Mouse (Mus musculus) neural tube, embryonic 15.5 days (tissue): ENCODE measurements around the gene Fbxo36. TPM values are rescaled to one million over a fixed set of nuclear protein-coding genes. Genes with fewer than 3 reads are reported as not detected.

Experiments
- ATAC-seq: fragments of 200-750 bp; cut with Nextera tagmentation; 2 replicates; pipeline ENCODE4 v1.8.0; 2017; ENCODE audit warnings: mild to moderate bottlenecking, moderate TSS enrichment, moderate library complexity; ENCODE audit not compliant: low FRiP score
- H3K27ac ChIP-seq: fragments of 300-500 bp; sonication (generic); replicated peaks from 2 replicates; pipeline ENCODE4 v1.5.1; 2015; ENCODE audit warnings: mild to moderate bottlenecking, inconsistent platforms
- H3K27me3 ChIP-seq: fragments of 300-500 bp; sonication (generic); replicated peaks from 2 replicates; pipeline ENCODE4 v1.6.1; 2015; ENCODE audit warnings: inconsistent platforms
- H3K36me3 ChIP-seq: fragments of 300-500 bp; sonication (generic); 2 replicates; pipeline ENCODE4 v1.6.1; 2015; ENCODE audit warnings: inconsistent platforms
- H3K4me1 ChIP-seq: fragments of 300-500 bp; sonication (generic); 2 replicates; pipeline ENCODE4 v1.6.1; 2015; ENCODE audit warnings: inconsistent platforms
- H3K4me2 ChIP-seq: fragments of 300-500 bp; sonication (generic); 2 replicates; pipeline ENCODE4 v1.6.1; 2015; ENCODE audit warnings: inconsistent platforms, mild to moderate bottlenecking, moderate library complexity
- H3K4me3 ChIP-seq: fragments of 300-500 bp; sonication (generic); replicated peaks from 2 replicates; pipeline ENCODE4 v1.5.1; 2015; ENCODE audit warnings: mild to moderate bottlenecking, inconsistent platforms
- H3K9ac ChIP-seq: fragments of 300-500 bp; sonication (generic); replicated peaks from 2 replicates; pipeline ENCODE4 v1.6.1; 2015; ENCODE audit warnings: mild to moderate bottlenecking, inconsistent platforms
- H3K9me3 ChIP-seq: fragments of 300-500 bp; sonication (generic); replicated peaks from 2 replicates; pipeline ENCODE4 v1.6.1; 2016; ENCODE audit warnings: inconsistent platforms
- WGBS: fragments of 180-500 bp; shearing (Covaris S2); methylation state at CpG from one replicate; pipeline ENCODE4 v1.1.7; 2015; ENCODE audit warnings: mixed read lengths; 5-methylcytosine and 5-hydroxymethylcytosine counted together
- polyA plus RNA-seq: library from polyadenylated mRNA; unstranded; fragments of >200 nt; fragmentation: Nextera tagmentation; extraction: Ambion mirVana; gene quantifications from 2 replicates; pipeline ENCODE4 v1.2.1, GENCODE M21; 2015

Gene Fbxo36
- polyA plus RNA-seq, 1 experiment from 2014 or later: 4.5 TPM

GRCm38 (mm10) chr1:84841061-84841460, 1.4 kb downstream of the Fbxo36 start:
- Histone ChIP-seq H3K9me3 (no peaks in the 10 kb centered on the region), H3K4me2 (peak overlapping the region; percentile 81), H3K4me1 (peaks cover 30% of the 10 kb centered on the region), H3K36me3 (no peaks in the 10 kb centered on the region), H3K27ac (no peak overlapping the region), H3K9ac (peak overlapping the region; percentile 99), H3K27me3 (no peaks in the 10 kb centered on the region), H3K4me3 (peak overlapping the region; percentile 95)
- no peak for ATAC-seq
- 58% methylated on average over 3 of the region's 3 CpGs for WGBS

DNA sequence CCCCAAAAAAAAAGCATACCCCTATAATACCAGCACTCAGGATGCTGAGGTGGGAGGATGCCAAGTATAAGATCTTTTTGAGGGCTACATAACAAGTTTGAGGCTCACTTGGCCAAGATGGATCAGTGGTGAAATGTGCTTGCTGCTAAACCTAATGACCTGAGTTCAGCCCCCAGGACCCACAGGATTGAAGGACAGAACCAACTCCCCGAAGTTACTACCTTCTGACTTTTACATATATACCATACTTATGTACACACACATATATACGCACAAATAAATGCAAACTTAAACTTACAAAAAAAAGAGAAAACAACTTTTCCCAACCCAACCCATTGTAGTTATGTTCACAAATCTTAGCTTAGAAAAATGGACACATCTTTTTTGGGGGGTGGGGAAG, 3.7 kb downstream of the Fbxo36 start:
- H3K4me3 ChIP-seq: no peak overlapping the region
- H3K4me2 ChIP-seq: no peak overlapping the region
- ATAC-seq: no peak
- no peaks in the 10 kb centered on the region for H3K27me3 ChIP-seq
- H3K9me3 ChIP-seq: no peaks in the 10 kb centered on the region
- WGBS: 93% methylated on average over 2 of the region's 2 CpGs
- H3K36me3 ChIP-seq: no peaks in the 10 kb centered on the region; the same call in 1 of the 2 replicates
- H3K9ac ChIP-seq: no peak overlapping the region
- peaks cover 10% of the 10 kb centered on the region for H3K4me1 ChIP-seq
- no peak overlapping the region for H3K27ac ChIP-seq

- no peaks in the 10 kb centered on the region for H3K9me3 ChIP-seq
- H3K27me3 ChIP-seq: no peaks in the 10 kb centered on the region
- no peaks in the 10 kb centered on the region for H3K4me1 ChIP-seq
- H3K36me3 ChIP-seq: no peaks in the 10 kb centered on the region; the same call in 1 of the 2 replicates
- WGBS: 84% methylated on average over 7 of the region's 7 CpGs
- H3K4me3 ChIP-seq: no peak overlapping the region
- no peak overlapping the region for H3K4me2 ChIP-seq
- H3K9ac ChIP-seq: no peak overlapping the region
- ATAC-seq: no peak
- no peak overlapping the region for H3K27ac ChIP-seq
Measured at GRCm38 (mm10) chr1:84847698-84848097, 8.1 kb downstream of the Fbxo36 start.

GRCm38 (mm10) chr1:84848335-84848734, 8.7 kb downstream of the Fbxo36 start:
- Histone ChIP-seq H3K27ac (no peak overlapping the region), H3K9me3 (no peaks in the 10 kb centered on the region), H3K9ac (no peak overlapping the region), H3K36me3 (no peaks in the 10 kb centered on the region; the same call in 1 of the 2 replicates), H3K4me1 (no peaks in the 10 kb centered on the region), H3K4me3 (no peak overlapping the region), H3K4me2 (no peak overlapping the region), H3K27me3 (no peaks in the 10 kb centered on the region)
- WGBS: over 99% methylated on average over 3 of the region's 3 CpGs
- ATAC-seq: no peak

DNA sequence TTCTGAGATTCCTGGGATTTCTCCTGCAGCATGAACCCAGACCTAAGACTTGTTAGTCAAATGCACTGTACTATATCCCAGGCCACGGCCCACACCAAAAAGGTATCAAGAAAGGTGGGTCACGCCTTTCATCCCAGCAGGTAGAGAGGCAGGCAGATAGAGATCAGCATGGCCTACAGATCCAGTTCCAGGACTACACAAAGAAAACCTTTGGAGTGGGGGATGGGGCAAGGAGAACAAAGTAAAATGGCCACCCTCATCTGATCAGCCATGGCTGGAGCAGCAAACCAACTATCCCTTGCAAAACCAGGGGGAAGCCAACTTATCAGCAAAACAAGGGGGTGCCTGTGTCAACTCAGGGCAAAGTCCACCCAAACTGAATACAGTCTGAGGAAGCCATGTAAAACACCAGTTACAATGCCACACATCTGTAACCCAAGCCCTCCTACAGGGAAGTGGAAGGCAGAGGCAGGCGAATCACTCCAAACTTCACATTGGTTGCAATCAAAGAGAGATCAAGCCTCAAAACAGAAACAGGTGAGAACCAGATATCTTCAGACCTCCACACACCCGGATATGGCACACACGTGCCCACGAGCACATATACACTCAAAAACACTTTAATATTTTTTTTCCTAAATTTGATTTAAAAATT, 9.3 kb downstream of the Fbxo36 start:
- Histone ChIP-seq H3K9me3 (no peaks in the 10 kb centered on the region), H3K4me2 (no peak overlapping the region), H3K27ac (no peak overlapping the region), H3K4me3 (no peak overlapping the region), H3K4me1 (no peaks in the 10 kb centered on the region), H3K36me3 (no peaks in the 10 kb centered on the region; the same call in 1 of the 2 replicates), H3K27me3 (no peaks in the 10 kb centered on the region), H3K9ac (no peak overlapping the region)
- 98% methylated on average over 6 of the region's 6 CpGs for WGBS
- no peak for ATAC-seq

DNA sequence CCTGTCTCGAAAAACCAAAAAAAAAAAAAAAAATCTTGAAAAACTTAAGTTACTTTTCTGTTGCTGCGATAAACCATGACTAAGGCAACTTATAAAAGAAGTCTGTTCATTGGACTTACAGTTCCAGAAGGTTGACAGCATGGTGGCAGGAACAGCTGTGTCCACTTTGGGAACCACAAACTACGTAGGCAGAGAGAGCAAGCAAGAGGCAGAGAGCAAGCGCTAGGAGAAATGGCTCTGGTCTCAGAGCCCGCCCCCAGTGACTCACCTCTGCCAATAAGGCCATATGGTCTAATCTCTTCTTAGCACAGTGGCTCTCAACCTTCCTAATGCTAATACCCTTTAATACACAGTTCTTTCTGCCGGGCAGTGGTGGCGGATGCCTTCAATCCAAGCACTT, 10.2 kb downstream of the Fbxo36 start:
- no peak for ATAC-seq
- Histone ChIP-seq H3K27ac (no peak overlapping the region), H3K27me3 (no peaks in the 10 kb centered on the region), H3K9me3 (no peaks in the 10 kb centered on the region), H3K4me1 (no peaks in the 10 kb centered on the region), H3K4me3 (no peak overlapping the region), H3K4me2 (no peak overlapping the region), H3K36me3 (no peaks in the 10 kb centered on the region; the same call in 1 of the 2 replicates), H3K9ac (no peak overlapping the region)
- 92% methylated on average over 7 of the region's 7 CpGs for WGBS

- ATAC-seq: no peak
- WGBS: 95% methylated on average over 7 of the region's 7 CpGs
Measured at GRCm38 (mm10) chr1:84850471-84850870, 10.8 kb downstream of the Fbxo36 start.

GRCm38 (mm10) chr1:84851512-84852235, 12.0 kb downstream of the Fbxo36 start:
- Histone ChIP-seq H3K27me3 (no peaks in the 10 kb centered on the region), H3K36me3 (no peaks in the 10 kb centered on the region; the same call in 1 of the 2 replicates), H3K9me3 (no peaks in the 10 kb centered on the region), H3K4me1 (no peaks in the 10 kb centered on the region), H3K27ac (no peak overlapping the region), H3K4me2 (no peak overlapping the region), H3K4me3 (no peak overlapping the region), H3K9ac (no peak overlapping the region)
- WGBS: 52% methylated on average over 9 of the region's 9 CpGs
- no peak for ATAC-seq

More at GRCm38 (mm10) chr1:84850471-84850870, 10.8 kb downstream of the Fbxo36 start:
- Histone ChIP-seq H3K9ac (no peak overlapping the region), H3K4me1 (no peaks in the 10 kb centered on the region), H3K27ac (no peak overlapping the region), H3K27me3 (no peaks in the 10 kb centered on the region), H3K4me2 (no peak overlapping the region), H3K4me3 (no peak overlapping the region), H3K9me3 (no peaks in the 10 kb centered on the region), H3K36me3 (no peaks in the 10 kb centered on the region; the same call in 1 of the 2 replicates)

DNA sequence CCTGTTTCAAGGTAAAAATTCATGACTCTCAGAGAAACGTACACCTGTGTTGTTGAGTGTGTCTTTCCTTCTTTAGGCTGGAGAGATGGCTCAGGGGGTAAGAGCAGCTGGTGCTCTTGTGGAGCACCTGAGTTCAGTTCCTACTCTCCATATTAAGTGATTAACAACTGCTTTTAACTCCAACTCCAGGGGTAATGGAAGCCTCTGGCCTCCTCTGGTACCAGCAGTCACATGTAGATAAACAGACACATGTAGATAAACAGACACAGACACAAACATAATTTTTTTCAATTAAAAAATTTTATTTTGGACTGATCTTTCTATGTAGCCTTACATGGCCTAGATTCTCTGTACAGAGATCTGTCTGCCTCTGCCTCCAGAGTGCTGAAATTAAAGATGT, 14.1 kb downstream of the Fbxo36 start:
- H3K27me3 ChIP-seq: no peaks in the 10 kb centered on the region
- WGBS: 91% methylated on average over 1 of the region's 1 CpGs
- H3K36me3 ChIP-seq: no peaks in the 10 kb centered on the region
- H3K27ac ChIP-seq: no peak overlapping the region
- no peaks in the 10 kb centered on the region for H3K9me3 ChIP-seq
- H3K4me1 ChIP-seq: no peaks in the 10 kb centered on the region
- ATAC-seq: no peak
- no peak overlapping the region for H3K4me3 ChIP-seq
- no peak overlapping the region for H3K9ac ChIP-seq
- H3K4me2 ChIP-seq: no peak overlapping the region

DNA sequence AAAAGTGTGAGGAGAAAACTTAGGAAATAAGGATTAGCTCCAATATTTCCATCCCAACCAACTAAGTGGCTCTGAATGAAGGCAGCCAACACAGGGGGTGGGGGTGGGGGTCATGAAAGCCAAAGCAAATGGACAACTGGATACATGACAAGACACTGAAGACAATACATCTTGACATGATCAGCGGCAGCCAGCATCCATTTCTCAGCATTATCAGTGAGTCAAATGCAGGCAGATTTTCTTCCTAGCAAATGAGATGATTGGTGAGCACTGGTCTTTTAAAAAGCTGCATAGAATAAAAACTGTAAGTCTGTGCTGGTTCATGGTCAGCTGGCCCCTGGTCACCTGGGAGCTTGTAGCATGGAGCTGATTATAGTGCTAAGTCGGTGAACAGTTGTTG, 15.3 kb downstream of the Fbxo36 start:
- Histone ChIP-seq H3K4me2 (no peak overlapping the region), H3K4me3 (no peak overlapping the region), H3K27me3 (no peaks in the 10 kb centered on the region), H3K27ac (no peak overlapping the region), H3K9ac (no peak overlapping the region), H3K9me3 (no peaks in the 10 kb centered on the region), H3K36me3 (no peaks in the 10 kb centered on the region), H3K4me1 (no peaks in the 10 kb centered on the region)
- 84% methylated on average over 2 of the region's 2 CpGs for WGBS
- ATAC-seq: no peak

DNA sequence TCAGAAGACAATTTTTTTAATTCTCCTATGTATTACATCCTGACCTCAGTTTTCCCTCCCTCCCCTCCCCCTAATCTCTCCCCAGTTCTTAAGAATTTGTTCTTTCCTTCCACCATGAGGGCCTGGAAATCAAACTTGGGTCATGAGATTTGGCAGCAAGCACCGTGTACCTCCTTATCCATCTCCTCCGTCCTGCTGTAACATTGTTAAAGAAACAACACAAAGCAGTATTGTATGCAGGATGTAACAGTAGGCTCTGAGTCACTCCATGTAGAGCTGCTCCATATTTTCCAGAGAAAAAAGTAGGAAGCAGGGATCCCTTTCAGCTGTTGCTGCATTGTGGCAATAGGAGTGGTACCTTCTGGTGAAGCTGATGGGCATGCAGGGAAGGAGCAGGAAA, 16.1 kb downstream of the Fbxo36 start:
- no peaks in the 10 kb centered on the region for H3K4me1 ChIP-seq
- no peaks in the 10 kb centered on the region for H3K27me3 ChIP-seq
- WGBS: 82% methylated on average over 2 of the region's 2 CpGs
- no peak overlapping the region for H3K9ac ChIP-seq
- ATAC-seq: no peak
- H3K9me3 ChIP-seq: no peaks in the 10 kb centered on the region
- H3K27ac ChIP-seq: no peak overlapping the region
- H3K36me3 ChIP-seq: no peaks in the 10 kb centered on the region
- no peak overlapping the region for H3K4me3 ChIP-seq
- H3K4me2 ChIP-seq: no peak overlapping the region

DNA sequence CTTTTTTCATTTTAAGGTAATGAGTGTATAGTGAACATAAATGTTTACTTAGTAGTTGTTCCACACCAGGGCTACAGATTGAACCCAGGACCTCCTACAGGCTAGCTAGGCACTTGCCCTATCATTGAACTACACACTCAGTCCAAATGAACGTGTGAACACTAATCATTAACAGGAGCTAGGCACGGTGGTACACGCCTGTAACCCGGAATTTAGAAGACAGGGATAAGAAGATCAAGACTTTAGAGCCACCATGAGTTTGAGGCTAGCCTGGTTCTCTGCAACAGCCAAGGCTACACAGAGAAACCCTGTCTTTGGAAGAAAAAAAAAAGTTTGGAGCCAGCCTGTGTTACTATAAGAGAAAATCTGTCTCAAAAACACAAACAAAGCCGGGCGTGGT, 20.0 kb downstream of the Fbxo36 start:
- no peaks in the 10 kb centered on the region for H3K9me3 ChIP-seq
- no peak overlapping the region for H3K9ac ChIP-seq
- H3K27ac ChIP-seq: no peak overlapping the region
- no peak overlapping the region for H3K4me2 ChIP-seq
- WGBS: 94% methylated on average over 6 of the region's 6 CpGs
- no peak for ATAC-seq
- H3K4me3 ChIP-seq: no peak overlapping the region
- H3K36me3 ChIP-seq: no peaks in the 10 kb centered on the region
- no peaks in the 10 kb centered on the region for H3K27me3 ChIP-seq
- no peaks in the 10 kb centered on the region for H3K4me1 ChIP-seq
